Mouse (Mus musculus): Measurements from ENCODE around the gene Bglap3. TPM values are rescaled to one million over a fixed set of nuclear protein-coding genes. Genes with fewer than 3 reads are reported as not detected.

Bglap3 gene
- total and polyA plus RNA-seq, 3 experiments, result not detected

GRCm38 (mm10) chr3:88407090-88407489 is 34.5 kb upstream of the Bglap3 start:
- DNase-seq, result peak; percentile 54 to 63
- TF ChIP-seq CTCF (IDR thresholded peaks at IDR 0.05) (peak; percentile 95), EP300 (IDR thresholded peaks at IDR 0.05; ENCODE audit: insufficient read depth, low read depth, low read length) (peak; percentile 91), POLR2A (IDR thresholded peaks at IDR 0.05; ENCODE audit: insufficient read depth, low read depth, low read length) (no peak)
- 0% methylated on average over 2 of the region's 2 CpGs for WGBS
- no peak overlapping the region for H3K9ac ChIP-seq (ENCODE audit: low read depth, low read length)
- H3K36me3 ChIP-seq (ENCODE audit: control insufficient read depth, insufficient read depth, low read length), result no peaks in the 10 kb centered on the region
- H3K27ac ChIP-seq, result no peak overlapping the region
- no peak overlapping the region for H3K4me3 ChIP-seq
- no peaks in the 10 kb centered on the region for H3K27me3 ChIP-seq (ENCODE audit: control insufficient read depth, insufficient read depth, low read length)
- intact Hi-C loops (cut with DNase I), result loop anchor here (1.0 to 2.0 kb wide), 2 partner anchors 60 to 120 kb away; no protein-coding TSS in a partner anchor
- peaks cover 2% of the 10 kb centered on the region; the same call in 1 of the 2 replicates for H3K4me1 ChIP-seq (ENCODE audit: control insufficient read depth, insufficient read depth, low read length)
- no peaks in the 10 kb centered on the region for H3K79me2 ChIP-seq (replicated peaks; ENCODE audit: control insufficient read depth, insufficient read depth, low read length)

DNA sequence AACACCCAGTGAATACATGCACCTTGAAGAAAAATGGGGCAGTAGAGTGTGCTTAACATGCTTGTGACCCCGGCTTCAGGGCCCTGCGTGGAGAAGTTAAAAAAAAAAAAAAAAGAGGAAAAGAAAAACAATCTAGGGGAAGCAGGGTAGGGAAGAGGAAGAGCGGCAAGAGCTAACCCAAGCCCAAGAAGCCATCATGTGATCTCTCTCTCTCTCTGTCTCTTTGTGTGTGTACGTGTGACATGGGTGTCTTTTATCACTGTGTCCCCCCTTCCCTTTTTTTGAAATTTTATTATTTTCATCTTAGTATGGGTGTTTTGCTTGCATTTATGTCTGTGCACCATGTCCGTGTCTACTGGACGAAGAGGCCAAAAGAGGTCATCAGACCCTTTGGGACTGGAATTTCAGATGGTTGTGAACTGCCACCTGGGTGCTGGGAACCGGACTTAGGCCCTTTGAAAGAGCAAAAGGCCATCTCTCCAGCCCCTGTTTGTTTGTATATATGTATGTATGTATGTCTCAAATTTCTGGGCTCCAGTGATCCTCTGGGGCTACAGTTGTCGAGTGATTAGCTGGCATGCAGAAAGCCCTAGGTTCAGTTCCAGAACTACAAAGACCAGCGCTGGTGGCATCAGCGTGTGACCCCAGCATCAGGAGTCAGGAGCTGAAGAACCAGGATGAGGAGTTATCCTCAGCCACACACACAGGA is 31.1 kb upstream of the Bglap3 start:
- Histone ChIP-seq H3K4me1 (ENCODE audit: control insufficient read depth, insufficient read depth, low read length) (no peaks in the 10 kb centered on the region), H3K27me3 (ENCODE audit: control insufficient read depth, insufficient read depth, low read length) (no peaks in the 10 kb centered on the region), H3K27ac (no peak overlapping the region), H3K36me3 (ENCODE audit: control insufficient read depth, insufficient read depth, low read length) (no peaks in the 10 kb centered on the region), H3K4me3 (no peak overlapping the region), H3K9ac (ENCODE audit: low read depth, low read length) (no peak overlapping the region), H3K79me2 (replicated peaks; ENCODE audit: control insufficient read depth, insufficient read depth, low read length) (no peaks in the 10 kb centered on the region)
- WGBS, result 84% methylated on average over 10 of the region's 10 CpGs
- intact Hi-C loops (cut with DNase I), result loop anchor here (1.0 kb wide), 1 partner anchor 62 kb away; no protein-coding TSS in a partner anchor
- TF ChIP-seq POLR2A (IDR thresholded peaks at IDR 0.05; ENCODE audit: insufficient read depth, low read depth, low read length), result no peak
- DNase-seq, result no peak

DNA sequence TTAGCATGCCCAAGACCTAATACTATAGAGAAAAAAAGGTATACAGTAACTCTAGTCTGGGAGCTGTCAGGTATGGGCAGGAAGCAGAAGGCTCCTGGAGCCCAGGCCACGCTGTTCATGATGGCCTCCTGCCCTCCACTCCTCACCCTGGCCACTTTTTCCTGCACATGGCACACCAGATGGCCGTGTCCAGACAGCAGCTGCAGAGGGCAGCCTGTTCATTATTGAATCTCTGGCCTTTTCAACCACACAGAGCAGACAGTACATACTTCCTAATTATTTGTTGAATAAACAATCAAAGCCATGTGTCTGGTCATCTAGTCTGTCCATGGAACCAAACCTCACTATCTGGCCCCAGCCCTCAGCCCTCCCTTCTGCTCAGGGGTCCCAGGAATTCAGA is 26.1 kb upstream of the Bglap3 start:
- Histone ChIP-seq H3K27me3 (ENCODE audit: control insufficient read depth, insufficient read depth, low read length) (no peaks in the 10 kb centered on the region), H3K36me3 (ENCODE audit: control insufficient read depth, insufficient read depth, low read length) (no peaks in the 10 kb centered on the region), H3K79me2 (replicated peaks; ENCODE audit: control insufficient read depth, insufficient read depth, low read length) (no peaks in the 10 kb centered on the region), H3K9ac (ENCODE audit: low read depth, low read length) (no peak overlapping the region), H3K4me1 (ENCODE audit: control insufficient read depth, insufficient read depth, low read length) (no peaks in the 10 kb centered on the region), H3K4me3 (no peak overlapping the region), H3K27ac (no peak overlapping the region)
- intact Hi-C loops (cut with DNase I), result no loop called here
- WGBS, result 86% methylated on average over 2 of the region's 2 CpGs
- no peak for DNase-seq
- TF ChIP-seq CTCF (IDR thresholded peaks at IDR 0.05), result no peak
- TF ChIP-seq POLR2A (IDR thresholded peaks at IDR 0.05; ENCODE audit: insufficient read depth, low read depth, low read length), result no peak
- no peak for TF ChIP-seq EP300 (IDR thresholded peaks at IDR 0.05; ENCODE audit: insufficient read depth, low read depth, low read length)

- 77% methylated on average over 8 of the region's 8 CpGs for WGBS
- no peaks in the 10 kb centered on the region for H3K27me3 ChIP-seq (ENCODE audit: control insufficient read depth, insufficient read depth, low read length)
These were observed 23.2 kb upstream of the Bglap3 start for GRCm38 (mm10) chr3:88395742-88396141.

GRCm38 (mm10) chr3:88395288-88395687 is 22.7 kb upstream of the Bglap3 start:
- WGBS, result 97% methylated on average over 6 of the region's 6 CpGs
- H3K4me3 ChIP-seq, result no peak overlapping the region
- intact Hi-C loops (cut with DNase I), result no loop called here
- H3K9ac ChIP-seq (ENCODE audit: low read depth, low read length), result no peak overlapping the region
- no peaks in the 10 kb centered on the region for H3K36me3 ChIP-seq (ENCODE audit: control insufficient read depth, insufficient read depth, low read length)
- TF ChIP-seq POLR2A (IDR thresholded peaks at IDR 0.05; ENCODE audit: insufficient read depth, low read depth, low read length), result no peak
- no peak for TF ChIP-seq EP300 (IDR thresholded peaks at IDR 0.05; ENCODE audit: insufficient read depth, low read depth, low read length)
- TF ChIP-seq CTCF (IDR thresholded peaks at IDR 0.05), result no peak
- no peak overlapping the region for H3K27ac ChIP-seq
- no peaks in the 10 kb centered on the region for H3K79me2 ChIP-seq (replicated peaks; ENCODE audit: control insufficient read depth, insufficient read depth, low read length)
- H3K4me1 ChIP-seq (ENCODE audit: control insufficient read depth, insufficient read depth, low read length), result no peaks in the 10 kb centered on the region
- DNase-seq, result no peak
- no peaks in the 10 kb centered on the region for H3K27me3 ChIP-seq (ENCODE audit: control insufficient read depth, insufficient read depth, low read length)

More at GRCm38 (mm10) chr3:88395742-88396141, 23.2 kb upstream of the Bglap3 start:
- no peak overlapping the region for H3K9ac ChIP-seq (ENCODE audit: low read depth, low read length)
- H3K36me3 ChIP-seq (ENCODE audit: control insufficient read depth, insufficient read depth, low read length), result no peaks in the 10 kb centered on the region
- no peak for TF ChIP-seq EP300 (IDR thresholded peaks at IDR 0.05; ENCODE audit: insufficient read depth, low read depth, low read length)
- no peak for TF ChIP-seq CTCF (IDR thresholded peaks at IDR 0.05)
- TF ChIP-seq POLR2A (IDR thresholded peaks at IDR 0.05; ENCODE audit: insufficient read depth, low read depth, low read length), result no peak
- no peak overlapping the region for H3K27ac ChIP-seq
- H3K4me1 ChIP-seq (ENCODE audit: control insufficient read depth, insufficient read depth, low read length), result no peaks in the 10 kb centered on the region
- H3K79me2 ChIP-seq (replicated peaks; ENCODE audit: control insufficient read depth, insufficient read depth, low read length), result no peaks in the 10 kb centered on the region
- DNase-seq, result no peak
- intact Hi-C loops (cut with DNase I), result no loop called here
- H3K4me3 ChIP-seq, result no peak overlapping the region

DNA sequence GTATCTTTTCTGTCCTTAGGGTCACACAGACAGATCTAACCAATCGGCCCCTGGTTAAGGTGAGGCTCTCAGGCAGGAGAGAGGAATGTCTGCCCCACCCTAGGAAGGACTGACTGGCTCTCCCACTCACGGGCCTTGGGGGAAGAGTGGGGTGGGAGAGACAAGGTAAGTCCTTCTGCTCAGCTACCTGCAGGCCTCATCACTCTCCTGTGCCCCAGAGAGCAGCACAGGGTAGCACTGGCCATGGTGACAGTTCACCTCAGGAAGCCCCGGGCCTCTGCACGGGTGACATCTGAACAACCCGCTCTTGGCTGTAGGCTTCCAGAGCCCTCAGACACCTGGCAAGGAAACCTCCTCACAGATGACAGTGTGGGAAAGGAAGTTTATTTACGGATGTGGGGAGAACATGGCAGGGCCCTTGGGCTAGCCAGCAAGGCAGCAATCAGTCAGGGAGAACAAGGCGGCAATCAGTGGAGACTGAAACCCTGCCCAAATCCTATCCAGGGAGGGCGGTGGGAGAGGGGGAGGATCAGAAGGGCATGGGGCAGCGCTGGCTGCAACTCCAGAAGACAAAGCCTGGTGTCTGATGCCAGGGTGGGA is 21.3 kb upstream of the Bglap3 start:
- no peaks in the 10 kb centered on the region for H3K4me1 ChIP-seq (ENCODE audit: control insufficient read depth, insufficient read depth, low read length)
- H3K4me3 ChIP-seq, result no peak overlapping the region
- no peak overlapping the region for H3K9ac ChIP-seq (ENCODE audit: low read depth, low read length)
- DNase-seq, result no peak
- intact Hi-C loops (cut with DNase I), result no loop called here
- no peaks in the 10 kb centered on the region for H3K27me3 ChIP-seq (ENCODE audit: control insufficient read depth, insufficient read depth, low read length)
- H3K79me2 ChIP-seq (replicated peaks; ENCODE audit: control insufficient read depth, insufficient read depth, low read length), result no peaks in the 10 kb centered on the region
- no peak for TF ChIP-seq POLR2A (IDR thresholded peaks at IDR 0.05; ENCODE audit: insufficient read depth, low read depth, low read length)
- TF ChIP-seq EP300 (IDR thresholded peaks at IDR 0.05; ENCODE audit: insufficient read depth, low read depth, low read length), result no peak
- TF ChIP-seq CTCF (IDR thresholded peaks at IDR 0.05), result no peak
- H3K27ac ChIP-seq, result no peak overlapping the region
- no peaks in the 10 kb centered on the region for H3K36me3 ChIP-seq (ENCODE audit: control insufficient read depth, insufficient read depth, low read length)
- 85% methylated on average over 9 of the region's 9 CpGs for WGBS

Measured in heart, adult 2 months (tissue).